In genomic region chr7:112444152-112444984, GRCm38 (mm10) we compare ENCODE assay signal across 8 mouse cellular contexts. TPM values are rescaled to one million over a fixed set of nuclear protein-coding genes. Genes with fewer than 3 reads are reported as not detected.
DNase-seq lines count a peak whose midpoint lies in the region; ATAC-seq and TF ChIP-seq lines count a peak whose summit lies in the region.

No protein-coding gene starts in this region.

- H3K4me2 ChIP-seq in embryonic facial prominence, embryonic 14.5 days (ENCODE audit: low read depth, low read length): 0 out of 2 replicates have a peak overlapping the region, but pooled peaks have one; percentile 7
- H3K4me2 ChIP-seq in neural tube, embryonic 13.5 days: peak overlapping the region; percentile 27

- peak; percentile 81 for ATAC-seq in embryonic facial prominence, embryonic 14.5 days (ENCODE audit: low read depth)
- ATAC-seq in neural tube, embryonic 13.5 days (ENCODE audit: low read depth): peak; percentile 71
- no peak for ATAC-seq in megakaryocyte, adult 5-6 weeks (ENCODE audit: poor library complexity, severe bottlenecking)

- no peaks in the 10 kb centered on the region for H3K27me3 ChIP-seq in embryonic facial prominence, embryonic 14.5 days (replicated peaks; ENCODE audit: control insufficient read depth, insufficient read depth, low read length)
- no peaks in the 10 kb centered on the region for H3K27me3 ChIP-seq in neural tube, embryonic 13.5 days

- no peaks in the 10 kb centered on the region for H3K9me3 ChIP-seq in embryonic facial prominence, embryonic 14.5 days (ENCODE audit: control insufficient read depth, low read length)
- H3K9me3 ChIP-seq in neural tube, embryonic 13.5 days: no peaks in the 10 kb centered on the region

- H3K27ac ChIP-seq in left cerebral cortex, adult 2 months: no peak overlapping the region
- H3K27ac ChIP-seq in embryonic facial prominence, embryonic 14.5 days (replicated peaks; ENCODE audit: low read depth, low read length): peak overlapping the region; percentile 40; the same call in 1 of the 2 replicates
- H3K27ac ChIP-seq in neural tube, embryonic 13.5 days (replicated peaks): peak overlapping the region; percentile 74

- 0 out of 2 replicates have a peak, but pooled peaks cover 3% of the 10 kb centered on the region for H3K36me3 ChIP-seq in embryonic facial prominence, embryonic 14.5 days (ENCODE audit: control insufficient read depth, insufficient read depth, low read length)
- H3K36me3 ChIP-seq in neural tube, embryonic 13.5 days: no peaks in the 10 kb centered on the region

- intact Hi-C loops in left cerebral cortex, postnatal 4 days (cut with DNase I): no loop called here
- intact Hi-C loops in left cerebral cortex, adult 2 months (cut with DNase I): no loop called here
- intact Hi-C loops in gastrocnemius, postnatal 36 days (cut with DNase I): no loop called here

- H3K9ac ChIP-seq in embryonic facial prominence, embryonic 14.5 days (ENCODE audit: low read depth, low read length): no peak overlapping the region
- peak overlapping the region; percentile 34; the same call in 1 of the 2 replicates for H3K9ac ChIP-seq in neural tube, embryonic 13.5 days

- peak; percentile 59 for DNase-seq in left cerebral cortex, postnatal 4 days
- no peak for DNase-seq in left cerebral cortex, adult 2 months (ENCODE audit: extremely low spot score in 1 of 2, low spot score in 2 of 2)
- peak; percentile 87 for DNase-seq in embryonic facial prominence, embryonic 14.5 days (ENCODE audit: low spot score)
- DNase-seq in large intestine, adult 2 months (ENCODE audit: low read depth, low spot score): peak; percentile 77
- DNase-seq in gastrocnemius, postnatal 36 days: no peak
- no peak for DNase-seq in adrenal gland, postnatal 4 days (ENCODE audit: low spot score in 2 of 2)

- TF ChIP-seq CTCF in left cerebral cortex, adult 2 months (IDR thresholded peaks at IDR 0.05): no peak

- H3K4me3 ChIP-seq in left cerebral cortex, adult 2 months: no peak overlapping the region
- no peak overlapping the region for H3K4me3 ChIP-seq in embryonic facial prominence, embryonic 14.5 days (ENCODE audit: low read depth, low read length)
- H3K4me3 ChIP-seq in neural tube, embryonic 13.5 days: no peak overlapping the region

- WGBS in embryonic facial prominence, embryonic 14.5 days: 37% methylated on average over 12 of the region's 12 CpGs
- WGBS in large intestine, adult 2 months: 20% methylated on average over 12 of the region's 12 CpGs
- 18% methylated on average over 12 of the region's 12 CpGs for WGBS in neural tube, embryonic 13.5 days

- H3K4me1 ChIP-seq in embryonic facial prominence, embryonic 14.5 days (ENCODE audit: control insufficient read depth, insufficient read depth, low read length): peaks cover 23% of the 10 kb centered on the region
- H3K4me1 ChIP-seq in neural tube, embryonic 13.5 days (replicated peaks): peaks cover 43% of the 10 kb centered on the region

RNA-seq across cellular contexts. Expression of gene Parva, which starts 17.1 kb away (rescaled TPM):
- total RNA-seq in left cerebral cortex, postnatal 4 days (2021): 10 to 100 TPM; 25.6 to 26.8 TPM
- total RNA-seq in left cerebral cortex, adult 2 months (2021): 10 to 100 TPM; 52.8 to 57.2 TPM
- 93.4 and 95.4 TPM in 2 replicates for polyA plus RNA-seq in embryonic facial prominence, embryonic 14.5 days (2014; fragmentation: Nextera tagmentation; extraction: Ambion mirVana)
- 33.1 and 34.6 TPM in 2 replicates for polyA plus RNA-seq in large intestine, adult 2 months (2012; rRNA removed)
- polyA plus RNA-seq in neural tube, embryonic 13.5 days (2015; fragmentation: Nextera tagmentation; extraction: Ambion mirVana): 26.2 and 31.7 TPM in 2 replicates
- 10 to 100 TPM; 14.5 to 17.3 TPM for total RNA-seq in gastrocnemius, postnatal 36 days (2021)
- total RNA-seq in adrenal gland, postnatal 4 days (2021): 100 to 1,000 TPM; 106 to 136 TPM
- not detected in 2 replicates for total RNA-seq in megakaryocyte, adult 5-6 weeks (2015)
- total RNA-seq in megakaryocyte, adult 5-6 weeks (2017): not detected in 2 replicates

Comparison
In these comparisons a context has a peak if more than half of its experiments do, and no peak if none do; other contexts are left out.
1. DNase-seq: peak in left cerebral cortex, postnatal 4 days (single experiment), embryonic facial prominence, embryonic 14.5 days (single experiment) and large intestine, adult 2 months (single experiment); none in left cerebral cortex, adult 2 months (0 of 2), gastrocnemius, postnatal 36 days (0 of 2) and adrenal gland, postnatal 4 days (0 of 2).
2. RNA of gene Parva, which starts 17.1 kb away (total RNA-seq): 106 to 136 TPM in adrenal gland, postnatal 4 days, 52.8 to 57.2 TPM in left cerebral cortex, adult 2 months, 25.6 to 26.8 TPM in left cerebral cortex, postnatal 4 days and 14.5 to 17.3 TPM in gastrocnemius, postnatal 36 days; not detected in megakaryocyte, adult 5-6 weeks; every median in the first group is over 10 times any median in the second.